Mouse (Mus musculus) heart, embryonic 14.5 days (tissue): ENCODE data around the gene Phf13. TPM values are rescaled to one million over a fixed set of nuclear protein-coding genes. Genes with fewer than 3 reads are reported as not detected.
"Not testable (repeated sequence)": the region's sequence is repeated elsewhere in the genome, so short reads cannot be mapped to it uniquely, and the experiment has no call there.

Source experiments
- ATAC-seq: fragments of 200-750 bp; cut with Nextera tagmentation; 2 replicates; pipeline ENCODE4 v1.8.0; 2017; ENCODE audit warnings: low read depth, moderate TSS enrichment; ENCODE audit not compliant: insufficient number of reproducible peaks, insufficient read depth, low FRiP score
- H3K27ac ChIP-seq, 2 experiments: fragments of 200-500 bp in 1 of 2; fragments of 300-500 bp in 1 of 2; sonication (generic) in 1 of 2; replicated peaks in 1 of 2; 2 replicates each; pipeline ENCODE4 v1.5.1; 2012 to 2014; ENCODE audit warnings: low read depth in 2 of 2, low read length in 2 of 2, control low read depth in 1 of 2, mild to moderate bottlenecking in 1 of 2, mixed read lengths in 1 of 2; ENCODE audit not compliant: control insufficient read depth in 1 of 2, insufficient read depth in 1 of 2
- H3K27me3 ChIP-seq: fragments of 300-500 bp; sonication (generic); 2 replicates; pipeline ENCODE4 v1.6.1; 2014; ENCODE audit warnings: mild to moderate bottlenecking, low read length, control low read depth; ENCODE audit not compliant: control insufficient read depth, insufficient read depth
- H3K36me3 ChIP-seq: fragments of 300-500 bp; sonication (generic); 2 replicates; pipeline ENCODE4 v1.6.1; 2014; ENCODE audit warnings: mild to moderate bottlenecking, control low read depth, low read length, mixed read lengths; ENCODE audit not compliant: control insufficient read depth, insufficient read depth
- H3K4me1 ChIP-seq, 2 experiments: fragments of 200-500 bp in 1 of 2; fragments of 300-500 bp in 1 of 2; sonication (generic) in 1 of 2; 2 replicates each; pipeline ENCODE4 v1.6.1; 2012 to 2014; ENCODE audit warnings: low read length in 2 of 2, control low read depth in 1 of 2, mixed read lengths in 1 of 2; ENCODE audit not compliant: control insufficient read depth in 2 of 2, insufficient read depth in 2 of 2
- H3K4me2 ChIP-seq: fragments of 300-500 bp; sonication (generic); 2 replicates; pipeline ENCODE4 v1.6.1; 2014; ENCODE audit warnings: mild to moderate bottlenecking, low read length
- H3K4me3 ChIP-seq, 2 experiments: fragments of 200-500 bp in 1 of 2; fragments of 300-500 bp in 1 of 2; sonication (generic) in 1 of 2; 2 replicates each; pipeline ENCODE4 v1.5.1; 2012 to 2014; ENCODE audit warnings: low read length in 2 of 2, mild to moderate bottlenecking in 2 of 2, control low read depth in 1 of 2, low read depth in 1 of 2, moderate library complexity in 1 of 2; ENCODE audit not compliant: control insufficient read depth in 1 of 2, insufficient read depth in 1 of 2
- H3K9ac ChIP-seq: fragments of 300-500 bp; sonication (generic); 2 replicates; pipeline ENCODE4 v1.6.1; 2014; ENCODE audit warnings: mild to moderate bottlenecking, low read length
- H3K9me3 ChIP-seq: fragments of 300-500 bp; sonication (generic); 2 replicates; pipeline ENCODE4 v1.6.1; 2016; ENCODE audit warnings: low read length, control low read depth; ENCODE audit not compliant: control insufficient read depth
- WGBS: fragments of 180-500 bp; shearing (Covaris S2); extraction: QIAGEN DNeasy Blood & Tissue Kit; methylation state at CpG from one replicate; pipeline ENCODE4 v1.1.7; 2014; 5-methylcytosine and 5-hydroxymethylcytosine counted together
- polyA plus RNA-seq: library from polyadenylated mRNA; unstranded; fragments of >200 nt; fragmentation: Nextera tagmentation; extraction: Ambion mirVana; gene quantifications from 2 replicates; pipeline ENCODE4 v1.2.1, GENCODE M21; 2014

The Phf13 gene
- polyA plus RNA-seq, 1 experiment from 2014 or later, result 14.8 TPM

- Histone ChIP-seq H3K4me3 (peak within 1 kb of the TSS; percentile 85 to 92), H3K4me1 (peaks cover 6 to 8% of the 10 kb centered on the region in 2 experiments), H3K9me3 (no peaks in the 10 kb centered on the region), H3K36me3 (peaks cover 26% of the 10 kb centered on the region), H3K9ac (peak within 1 kb of the TSS; percentile 90), H3K27ac (0 out of 4 replicates have a peak within 1 kb of the TSS, but pooled peaks of 1 of the 2 experiments have one; percentile 19), H3K4me2 (peak within 1 kb of the TSS; percentile 97), H3K27me3 (no peaks in the 10 kb centered on the region)
- 43% methylated on average over 10 of the region's 10 CpGs for WGBS
- ATAC-seq, result no peak
Observed at GRCm38 (mm10) chr4:152038225-152038984, 42.3 kb upstream of the Phf13 start, which contains the start of gene Tas1r1. Gene Tas1r1, minus strand, starts transcription at chr4:152038568.

GRCm38 (mm10) chr4:152036464-152036863 is 40.4 kb upstream of the Phf13 start:
- not testable (repeated sequence) for H3K9me3 ChIP-seq, H3K4me2 ChIP-seq, H3K4me3 ChIP-seq, H3K4me1 ChIP-seq, H3K9ac ChIP-seq, H3K27me3 ChIP-seq, ATAC-seq, H3K27ac ChIP-seq, H3K36me3 ChIP-seq
- WGBS, result 90% methylated on average over 6 of the region's 6 CpGs

- no peak overlapping the region for H3K4me3 ChIP-seq
- WGBS, result 88% methylated on average over 13 of the region's 13 CpGs
- ATAC-seq, result no peak
Observed at GRCm38 (mm10) chr4:152032922-152033321, 36.9 kb upstream of the Phf13 start.

GRCm38 (mm10) chr4:152029997-152030396 is 33.9 kb upstream of the Phf13 start:
- peaks cover 20 to 30% of the 10 kb centered on the region in 2 experiments for H3K4me1 ChIP-seq
- no peak overlapping the region for H3K4me2 ChIP-seq
- no peaks in the 10 kb centered on the region for H3K9me3 ChIP-seq
- 74% methylated on average over 4 of the region's 4 CpGs for WGBS
- no peak overlapping the region for H3K4me3 ChIP-seq
- no peak for ATAC-seq
- H3K27me3 ChIP-seq, result 0 out of 2 replicates have a peak, but pooled peaks cover 4% of the 10 kb centered on the region
- H3K9ac ChIP-seq, result no peak overlapping the region
- H3K36me3 ChIP-seq, result peaks cover 4% of the 10 kb centered on the region; the same call in 1 of the 2 replicates
- no peak overlapping the region for H3K27ac ChIP-seq

More at GRCm38 (mm10) chr4:152032922-152033321, 36.9 kb upstream of the Phf13 start:
- Histone ChIP-seq H3K9ac (no peak overlapping the region), H3K27ac (no peak overlapping the region), H3K4me2 (no peak overlapping the region), H3K27me3 (0 out of 2 replicates have a peak, but pooled peaks cover 4% of the 10 kb centered on the region), H3K9me3 (no peaks in the 10 kb centered on the region), H3K4me1 (peaks cover 5 to 9% of the 10 kb centered on the region in 2 experiments; a peak in 3 of 4 replicates), H3K36me3 (no peaks in the 10 kb centered on the region)

GRCm38 (mm10) chr4:152029087-152029486 is 33.0 kb upstream of the Phf13 start:
- no peak overlapping the region for H3K27ac ChIP-seq
- H3K4me2 ChIP-seq, result no peak overlapping the region
- H3K9ac ChIP-seq, result no peak overlapping the region
- 0 out of 2 replicates have a peak, but pooled peaks cover 4% of the 10 kb centered on the region for H3K27me3 ChIP-seq
- ATAC-seq, result no peak
- peaks cover 20 to 31% of the 10 kb centered on the region in 2 experiments for H3K4me1 ChIP-seq
- 43% methylated on average over 5 of the region's 5 CpGs for WGBS
- peaks cover 13% of the 10 kb centered on the region for H3K36me3 ChIP-seq
- H3K9me3 ChIP-seq, result no peaks in the 10 kb centered on the region
- no peak overlapping the region for H3K4me3 ChIP-seq

- Histone ChIP-seq H3K27me3 (0 out of 2 replicates have a peak, but pooled peaks cover 4% of the 10 kb centered on the region), H3K36me3 (peaks cover 20% of the 10 kb centered on the region), H3K4me2 (peak overlapping the region; percentile 92), H3K9ac (no peak overlapping the region; the same call in 1 of the 2 replicates), H3K9me3 (no peaks in the 10 kb centered on the region), H3K4me3 (peak overlapping the region in 1 of 2 experiments; percentile 68; a peak in 1 of 4 replicates), H3K4me1 (peaks cover 20 to 31% of the 10 kb centered on the region in 2 experiments), H3K27ac (no peak overlapping the region)
- 54% methylated on average over 15 of the region's 15 CpGs for WGBS
- no peak for ATAC-seq
Observed at GRCm38 (mm10) chr4:152028456-152028855, 32.4 kb upstream of the Phf13 start.

GRCm38 (mm10) chr4:152027524-152027923 is 31.5 kb upstream of the Phf13 start, which contains the start of gene Zbtb48:
Gene Zbtb48, minus strand, starts transcription at chr4:152027671.
- WGBS, result under 1% methylated on average over 35 of the region's 35 CpGs
- H3K4me1 ChIP-seq, result peaks cover 20 to 31% of the 10 kb centered on the region in 2 experiments
- 0 out of 2 replicates have a peak, but pooled peaks cover 4% of the 10 kb centered on the region for H3K27me3 ChIP-seq
- peak; percentile 94 for ATAC-seq
- H3K27ac ChIP-seq, result peak within 1 kb of the TSS; percentile 20 to 71
- peak within 1 kb of the TSS; percentile 92 for H3K4me2 ChIP-seq
- H3K36me3 ChIP-seq, result peaks cover 29% of the 10 kb centered on the region
- peak within 1 kb of the TSS; percentile 83 for H3K9ac ChIP-seq
- H3K4me3 ChIP-seq, result peak within 1 kb of the TSS; percentile 65 to 68
- no peaks in the 10 kb centered on the region for H3K9me3 ChIP-seq
